Mouse (Mus musculus): ENCODE measurements around the gene Tnfrsf18.

GRCm38 (mm10) chr4:156044754-156045153 lies 18.8 kb downstream of the Tnfrsf18 start:
- TF ChIP-seq EP300 (IDR thresholded peaks at IDR 0.05; ENCODE audit: low read depth) (no peak), CTCF (IDR thresholded peaks at IDR 0.05; ENCODE audit: low read depth) (no peak)
